Mouse (Mus musculus) forebrain, embryonic 16.5 days (tissue): ENCODE measurements around the gene Cdkn1b. TPM values are rescaled to one million over a fixed set of nuclear protein-coding genes. Genes with fewer than 3 reads are reported as not detected.

Experiments used
- ATAC-seq: fragments of 200-750 bp; cut with Nextera tagmentation; 2 replicates; pipeline ENCODE4 v1.8.0; 2017; ENCODE audit warnings: mild to moderate bottlenecking, moderate library complexity
- H3K27ac ChIP-seq: fragments of 300-500 bp; sonication (generic); 2 replicates; pipeline ENCODE4 v1.5.1; 2014; ENCODE audit warnings: low read length, control low read depth
- H3K27me3 ChIP-seq: fragments of 300-500 bp; sonication (generic); replicated peaks from 2 replicates; pipeline ENCODE4 v1.6.1; 2014; ENCODE audit warnings: low read length; ENCODE audit not compliant: control insufficient read depth, insufficient read depth
- H3K36me3 ChIP-seq: fragments of 300-500 bp; sonication (generic); 2 replicates; pipeline ENCODE4 v1.6.1; 2014; ENCODE audit not compliant: control insufficient read depth, insufficient read depth
- H3K4me1 ChIP-seq: fragments of 300-500 bp; sonication (generic); replicated peaks from 2 replicates; pipeline ENCODE4 v1.6.1; 2014; ENCODE audit warnings: low read length; ENCODE audit not compliant: control insufficient read depth, insufficient read depth
- H3K4me2 ChIP-seq: fragments of 300-500 bp; sonication (generic); 2 replicates; pipeline ENCODE4 v1.6.1; 2014; ENCODE audit warnings: mild to moderate bottlenecking, low read length, control low read depth
- H3K4me3 ChIP-seq: fragments of 300-500 bp; sonication (generic); replicated peaks from 2 replicates; pipeline ENCODE4 v1.5.1; 2014; ENCODE audit warnings: mild to moderate bottlenecking, low read length, control low read depth
- H3K9ac ChIP-seq: fragments of 300-500 bp; sonication (generic); replicated peaks from 2 replicates; pipeline ENCODE4 v1.6.1; 2014; ENCODE audit warnings: low read depth, low read length, control low read depth
- H3K9me3 ChIP-seq: fragments of 300-500 bp; sonication (generic); 2 replicates; pipeline ENCODE4 v1.6.1; 2016; ENCODE audit warnings: low read length; ENCODE audit not compliant: control insufficient read depth
- WGBS: fragments of 180-500 bp; shearing (Covaris S2); extraction: QIAGEN DNeasy Blood & Tissue Kit; methylation state at CpG from one replicate; pipeline ENCODE4 v1.1.7; 2014; 5-methylcytosine and 5-hydroxymethylcytosine counted together
- polyA plus RNA-seq: library from polyadenylated mRNA; unstranded; fragments of >200 nt; fragmentation: Nextera tagmentation; extraction: Ambion mirVana; gene quantifications from 2 replicates; pipeline ENCODE4 v1.2.1, GENCODE M21; 2015

The Cdkn1b gene
- polyA plus RNA-seq, 1 experiment from 2014 or later: 39.4 TPM

DNA sequence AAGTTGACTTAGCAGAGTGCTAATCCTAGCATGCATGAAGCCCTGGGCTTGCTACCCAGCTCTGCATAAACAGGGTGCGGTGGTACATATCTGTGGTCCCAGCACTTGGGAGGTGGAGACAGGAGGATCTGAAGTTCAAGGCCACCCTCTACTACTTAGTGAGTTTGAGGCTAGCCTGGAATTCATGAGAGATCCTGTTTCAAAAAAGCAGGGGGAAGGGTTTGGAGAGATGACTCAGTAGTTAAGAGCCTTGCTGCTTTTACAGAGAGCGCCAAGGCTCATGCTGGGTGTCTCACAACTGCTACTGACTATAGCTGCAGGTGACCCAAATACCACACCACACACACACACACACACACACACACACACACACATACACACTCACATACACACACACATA, 49.3 kb downstream of the Cdkn1b start:
- Histone ChIP-seq H3K27ac (no peak overlapping the region), H3K36me3 (no peaks in the 10 kb centered on the region), H3K9ac (no peak overlapping the region), H3K4me1 (no peaks in the 10 kb centered on the region), H3K9me3 (no peaks in the 10 kb centered on the region), H3K27me3 (no peaks in the 10 kb centered on the region), H3K4me2 (no peak overlapping the region), H3K4me3 (no peak overlapping the region)
- 97% methylated on average over 2 of the region's 2 CpGs for WGBS
- no peak for ATAC-seq

DNA sequence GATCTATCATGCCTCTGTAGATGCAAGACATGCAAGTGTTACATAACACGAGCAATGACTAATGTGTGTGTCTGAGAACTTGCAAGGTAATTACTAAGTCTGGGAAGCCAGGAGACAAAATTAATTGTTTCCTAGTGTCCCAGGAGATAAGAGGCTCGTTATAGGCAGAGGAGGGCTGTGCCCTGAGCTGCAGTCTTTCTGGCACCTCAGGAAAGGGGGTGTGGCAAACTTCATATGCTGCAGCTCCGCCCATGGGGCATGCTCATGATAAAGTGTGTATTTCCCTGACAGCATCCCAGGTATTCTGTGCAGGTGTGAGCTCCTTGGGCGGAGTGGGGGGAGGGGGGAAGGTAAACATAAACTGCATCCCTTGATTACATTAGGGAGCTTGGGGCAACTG, 51.9 kb downstream of the Cdkn1b start:
- Histone ChIP-seq H3K4me3 (no peak overlapping the region), H3K27ac (no peak overlapping the region), H3K36me3 (no peaks in the 10 kb centered on the region), H3K9ac (no peak overlapping the region), H3K4me2 (no peak overlapping the region), H3K9me3 (no peaks in the 10 kb centered on the region), H3K4me1 (no peaks in the 10 kb centered on the region), H3K27me3 (no peaks in the 10 kb centered on the region)
- ATAC-seq: no peak
- 50% methylated on average over 4 of the region's 4 CpGs for WGBS

Other genes with a start within 250 kb of the Cdkn1b start
- gene Dusp16, start 127.8 kb upstream of the Cdkn1b start, polyA plus RNA-seq: 7.0 and 9.7 TPM in 2 replicates
- gene Crebl2, start 90.2 kb upstream of the Cdkn1b start, polyA plus RNA-seq: 3.8 and 4.3 TPM in 2 replicates
- 44.4 and 48.9 TPM in 2 replicates for gene Gpr19, start 21.8 kb upstream of the Cdkn1b start, polyA plus RNA-seq
- 4.2 and 4.8 TPM in 2 replicates for gene Apold1, start 61.3 kb downstream of the Cdkn1b start, polyA plus RNA-seq
- gene Ddx47, start 91.2 kb downstream of the Cdkn1b start, polyA plus RNA-seq: 90.4 and 96.9 TPM in 2 replicates
- gene Gprc5a, start 145.2 kb downstream of the Cdkn1b start, polyA plus RNA-seq: 0.37 and 0.81 TPM in 2 replicates
- gene Gprc5d, start 197.9 kb downstream of the Cdkn1b start, polyA plus RNA-seq: not detected in 2 replicates